Mouse (Mus musculus) heart, postnatal 14 days (tissue): ENCODE data around the gene Gatad1. TPM values are rescaled to one million over a fixed set of nuclear protein-coding genes. Genes with fewer than 3 reads are reported as not detected.
"Not testable (repeated sequence)": the region's sequence is repeated elsewhere in the genome, so short reads cannot be mapped to it uniquely, and the experiment has no call there.

Experiments used
- DNase-seq, 2 experiments: peaks; one replicate each; pipeline ENCODE4 v3.0.0; 2021 to 2022
- intact Hi-C: fragments of 180-260 bp; cut with DNase I; formaldehyde crosslinking; loops from one replicate; pipeline ENCODE4 v1.15.1; 2025
- long read RNA-seq, 2 experiments: library from polyadenylated mRNA; stranded (forward); transcript quantifications; one replicate each; pipeline ENCODE4 v2.0.0; 2021
- total RNA-seq, 2 experiments: library from RNA; stranded (reverse); gene quantifications; 2 replicates each; pipeline ENCODE4 v1.2.3; 2021

Gene Gatad1
- 10 to 100 TPM; 80.3 to 85.6 TPM for total RNA-seq
- long read RNA-seq, experiment 1, transcript Gatad1-202 (4 exons, 1,278 nt), result minor isoform, 13 of 84 reads
- long read RNA-seq, experiment 1, transcript Gatad1-201 (5 exons, 2,545 nt), result major isoform, 53 of 84 reads
- long read RNA-seq, experiment 1, partial matches to known transcripts, result 9 of 84 reads
- long read RNA-seq, experiment 1, other reads (novel, unspliced or antisense), result 9 of 84 reads
- long read RNA-seq, experiment 2, transcript Gatad1-202 (4 exons, 1,278 nt), result minor isoform, 5 of 47 reads
- long read RNA-seq, experiment 2, transcript Gatad1-201 (5 exons, 2,545 nt), result major isoform, 31 of 47 reads
- long read RNA-seq, experiment 2, partial matches to known transcripts, result 6 of 47 reads
- long read RNA-seq, experiment 2, other reads (novel, unspliced or antisense), result 5 of 47 reads

GRCm38 (mm10) chr5:3657085-3657484, at the start of gene Gatad1:
Gatad1 (minus strand) TSS chr5:3657185.
- DNase-seq, result no peak
- intact Hi-C loops, result no loop called here

DNA sequence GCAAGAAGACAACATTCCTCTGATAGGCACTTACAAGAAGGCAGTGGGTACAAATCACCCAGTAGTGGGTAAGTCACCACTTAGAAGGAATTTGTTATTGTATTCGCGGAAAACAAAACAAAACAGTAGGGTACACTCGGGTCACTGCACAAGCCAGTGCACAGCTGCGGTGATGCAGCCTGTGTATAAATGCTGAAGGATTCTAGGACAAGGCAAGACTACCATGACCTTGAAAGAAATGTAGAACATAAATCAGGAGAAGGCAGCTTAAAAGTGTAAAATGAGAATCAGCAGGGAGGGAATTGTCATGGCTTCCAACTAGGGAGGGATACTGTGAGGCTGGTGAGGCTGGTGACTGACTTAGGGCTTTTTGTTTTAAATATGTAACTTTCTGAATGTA, 45.2 kb upstream of the Gatad1 start:
- intact Hi-C loops, result no loop called here
- no peak for DNase-seq

- intact Hi-C loops, result no loop called here
Measured at GRCm38 (mm10) chr5:3700025-3700424, 43.0 kb upstream of the Gatad1 start.

DNA sequence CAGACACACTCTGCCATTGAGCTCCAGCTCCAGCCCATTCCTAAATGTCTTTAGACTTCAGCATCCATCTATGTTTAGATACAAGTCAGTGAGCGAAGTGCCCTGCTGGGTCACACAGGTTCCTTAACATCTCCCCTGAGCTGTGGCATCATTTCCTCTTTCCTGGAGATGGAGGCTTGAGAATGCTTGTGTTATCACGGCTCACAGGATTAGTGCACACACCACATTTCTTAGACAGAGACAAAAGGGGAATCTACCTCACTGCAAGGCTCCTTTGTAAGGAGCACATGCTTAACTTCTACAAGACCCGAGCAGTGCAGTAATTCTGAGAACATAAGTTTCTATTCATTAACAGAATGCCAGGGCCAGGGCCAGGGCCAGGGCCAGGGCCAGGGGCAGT, 39.0 kb upstream of the Gatad1 start:
- no peak for DNase-seq
- intact Hi-C loops, result no loop called here

More at GRCm38 (mm10) chr5:3700025-3700424, 43.0 kb upstream of the Gatad1 start:
- DNase-seq, result no peak

DNA sequence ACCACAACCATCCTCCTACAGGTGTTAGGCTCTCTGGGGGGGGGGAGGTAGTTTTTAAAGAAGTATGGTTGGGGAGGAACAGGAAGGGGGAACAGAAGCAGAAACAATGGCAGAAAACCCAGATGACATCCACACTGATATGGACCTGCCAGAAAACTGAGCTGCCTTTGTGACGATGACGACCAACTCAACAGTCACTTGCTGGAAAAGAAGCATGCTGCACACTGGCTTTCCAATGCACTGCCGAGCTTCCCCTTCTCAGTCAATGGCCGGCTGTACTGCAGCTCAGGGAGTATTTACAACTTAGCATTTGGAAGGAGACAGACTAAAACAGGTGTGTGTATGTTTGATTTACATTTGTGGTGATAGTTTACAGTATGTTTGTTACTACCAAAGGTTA, 38.2 kb upstream of the Gatad1 start:
- intact Hi-C loops, result no loop called here
- no peak for DNase-seq

DNA sequence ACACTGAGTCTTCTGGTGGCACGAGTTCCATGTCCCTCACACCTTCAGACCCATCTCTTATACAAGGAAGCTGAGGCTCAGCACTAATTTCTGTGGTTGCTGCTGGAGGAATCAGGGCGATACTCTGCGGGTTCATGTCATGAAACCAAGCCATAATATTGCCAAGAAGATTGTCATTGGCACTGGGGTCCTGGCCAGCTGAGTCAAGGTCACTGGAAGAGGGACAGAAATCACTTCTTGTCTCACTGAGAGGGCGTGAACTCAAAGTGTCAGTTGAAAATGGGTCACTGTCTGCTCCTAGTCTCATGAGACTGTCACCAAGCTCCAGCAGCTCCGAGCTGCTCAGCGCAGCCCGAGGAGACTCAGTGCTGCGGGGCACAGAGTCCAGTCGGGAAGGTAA, 36.0 kb upstream of the Gatad1 start:
- intact Hi-C loops, result no loop called here
- no peak for DNase-seq

DNA sequence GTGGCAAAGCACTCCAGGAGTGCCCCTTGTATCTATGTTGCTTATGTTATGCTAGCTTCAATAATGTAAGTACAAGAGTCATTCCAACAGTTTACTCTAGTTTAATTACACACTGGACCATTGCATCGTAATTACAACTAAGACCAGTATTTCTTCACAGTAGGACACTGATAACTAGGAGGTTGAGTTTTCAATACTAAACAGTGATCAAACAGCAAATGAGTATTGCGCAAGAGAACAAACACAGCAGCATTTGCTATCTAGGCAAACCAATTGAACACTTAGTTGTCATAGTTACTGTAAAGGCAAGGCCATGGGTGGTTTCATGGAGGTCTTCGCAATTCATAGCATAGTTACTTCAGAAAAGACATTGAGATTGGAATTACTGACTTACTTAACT, 34.3 kb upstream of the Gatad1 start:
- intact Hi-C loops, result no loop called here
- no peak for DNase-seq

GRCm38 (mm10) chr5:3688298-3688697, 31.3 kb upstream of the Gatad1 start:
- DNase-seq, result no peak
- intact Hi-C loops, result no loop called here

GRCm38 (mm10) chr5:3669938-3670554, 13.1 kb upstream of the Gatad1 start:
- intact Hi-C loops, result no loop called here
- no peak for DNase-seq

DNA sequence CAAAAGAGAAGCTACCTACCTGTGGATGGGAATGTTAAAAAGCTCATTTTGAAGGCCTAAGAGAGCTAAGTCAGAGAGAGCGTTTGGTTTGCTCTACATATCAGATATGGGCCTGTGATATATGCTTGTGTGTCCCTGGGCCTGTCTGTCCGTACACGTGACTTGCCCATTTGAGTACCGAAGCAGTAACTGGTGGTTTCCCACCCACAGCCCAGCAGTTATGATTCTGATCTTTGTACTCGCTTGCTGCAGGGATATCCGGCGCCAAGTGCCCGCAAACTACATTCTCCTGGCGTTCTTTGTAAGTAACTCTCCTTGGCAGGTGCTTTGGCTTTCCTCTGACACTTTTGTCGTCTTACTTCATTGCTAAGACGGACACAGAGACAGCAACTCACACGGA, 9.6 kb upstream of the Gatad1 start:
- intact Hi-C loops, result no loop called here

DNA sequence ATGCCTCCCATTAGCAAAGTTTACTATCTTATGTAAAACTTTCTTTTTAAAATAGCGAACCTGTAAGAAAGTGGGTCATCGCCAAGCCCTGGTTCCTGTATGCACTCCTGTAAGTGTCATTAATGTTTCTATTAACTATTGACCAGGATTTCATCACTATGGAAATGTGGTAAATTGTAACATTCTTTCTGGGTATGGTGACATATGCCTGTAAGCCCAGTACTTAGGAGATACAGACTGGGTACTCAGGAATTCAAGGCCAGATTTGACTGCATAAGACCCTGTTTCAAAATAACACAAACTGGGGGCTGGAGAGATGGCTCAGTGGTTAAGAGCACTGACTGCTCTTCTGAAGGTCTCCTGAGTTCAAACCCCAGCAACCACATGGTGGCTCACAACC, 8.2 kb upstream of the Gatad1 start:
- intact Hi-C loops, result no loop called here
- DNase-seq, result no peak

More for the DNA sequence above, 9.6 kb upstream of the Gatad1 start:
- DNase-seq, result no peak

- intact Hi-C loops, result no loop called here
Measured at GRCm38 (mm10) chr5:3653801-3654200, 3.2 kb downstream of the Gatad1 start.

DNA sequence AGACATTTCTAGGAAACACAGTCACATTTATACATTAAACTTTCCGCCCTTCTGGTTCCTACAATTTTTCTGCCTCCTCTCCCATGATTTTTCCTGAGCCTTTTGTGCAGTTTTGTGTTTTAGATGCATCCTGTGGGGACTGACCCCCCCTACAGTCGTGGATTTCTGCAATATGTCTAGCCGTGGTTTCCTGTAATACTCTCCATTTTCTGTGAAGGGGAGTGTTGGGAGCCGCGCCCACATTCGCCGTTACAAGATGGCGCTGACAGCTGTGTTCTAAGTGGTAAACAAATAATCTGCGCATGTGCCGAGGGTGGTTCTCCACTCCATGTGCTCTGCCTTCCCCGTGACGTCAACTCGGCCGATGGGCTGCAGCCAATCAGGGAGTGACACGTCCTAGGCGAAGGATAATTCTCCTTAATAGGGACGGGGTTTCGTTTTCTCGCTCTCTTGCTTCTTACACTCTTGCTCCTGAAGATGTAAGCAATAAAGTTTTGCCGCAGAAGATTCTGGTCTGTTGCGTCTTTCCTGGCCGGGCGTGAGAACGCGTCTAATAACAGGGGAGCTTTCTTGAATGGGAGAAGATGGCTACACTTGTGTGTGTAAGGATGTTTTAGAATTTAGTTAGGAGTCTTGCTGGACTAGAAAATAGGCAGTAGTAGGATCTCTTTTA, 3.9 kb downstream of the Gatad1 start:
- intact Hi-C loops, DNase-seq: not testable (repeated sequence)

More at GRCm38 (mm10) chr5:3653801-3654200, 3.2 kb downstream of the Gatad1 start:
- DNase-seq, result no peak

DNA sequence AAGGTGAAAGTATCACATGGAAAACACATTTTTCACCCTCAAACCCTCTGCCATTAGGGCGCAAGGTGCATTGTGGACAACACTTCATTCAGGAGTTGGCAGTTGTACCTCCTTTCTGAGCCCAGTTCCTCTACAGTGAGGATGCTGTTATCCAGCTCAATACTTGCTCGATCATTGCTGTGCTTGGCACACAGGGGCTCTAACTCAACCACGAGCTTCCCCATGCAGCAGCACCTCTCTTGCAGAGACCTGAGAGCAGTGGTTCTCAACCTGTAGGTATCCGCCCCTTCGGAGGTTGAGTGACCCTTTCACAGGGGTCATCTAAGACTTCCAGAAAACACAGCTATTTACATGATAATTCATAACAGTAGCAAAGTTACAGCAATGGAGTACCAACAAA, 5.4 kb downstream of the Gatad1 start:
- no peak for DNase-seq
- intact Hi-C loops, result no loop called here

DNA sequence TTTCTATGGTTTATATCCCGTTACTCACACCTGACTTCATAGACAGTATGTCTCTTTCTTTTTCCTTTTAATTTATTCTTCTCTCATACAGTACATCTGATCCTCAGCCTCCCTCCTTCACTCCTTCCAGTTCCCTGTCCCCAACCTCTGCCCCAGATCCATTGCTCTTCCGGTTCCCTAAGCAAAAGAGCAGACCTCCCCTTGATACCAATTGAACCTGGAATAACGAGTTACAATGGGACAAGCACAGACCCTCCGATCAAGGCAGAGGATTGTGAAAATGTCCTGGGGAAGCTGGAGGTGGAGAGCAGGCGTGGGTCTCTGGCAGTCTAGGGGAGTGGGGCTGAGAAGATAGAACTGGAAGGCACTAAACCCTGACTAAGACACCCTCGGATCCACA, 6.1 kb downstream of the Gatad1 start, which contains the start of gene Tmbim7:
TSS of gene Tmbim7 (plus strand) at position 301 of the 400 bp plus-strand sequence.
- intact Hi-C loops, result no loop called here
- DNase-seq, result no peak

DNA sequence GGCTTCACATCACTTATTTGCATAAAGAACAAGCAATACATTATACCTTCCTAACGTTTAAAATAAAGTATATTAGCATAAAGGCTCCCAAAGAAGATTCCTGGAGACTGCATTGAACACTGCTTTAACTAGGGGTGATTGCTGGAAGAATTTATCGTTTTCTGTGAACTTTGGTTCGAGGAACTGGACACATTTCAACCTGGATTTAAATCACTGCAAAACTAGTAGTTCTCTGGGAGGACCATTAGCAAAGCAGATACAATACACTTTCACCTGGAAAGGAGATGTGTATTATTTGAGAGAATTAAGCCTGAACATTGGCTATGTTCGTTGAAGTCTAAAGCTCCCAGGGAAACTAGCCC, 8.2 kb downstream of the Gatad1 start:
- intact Hi-C loops, result loop anchor here (5.0 to 10.0 kb wide), 3 partner anchors 52 to 546 kb away; partner anchors contain the start of genes Mterf1b, Pex1 and Rbm48
- DNase-seq, result no peak

- DNase-seq, result no peak
- intact Hi-C loops, result loop anchor here (5.0 to 10.0 kb wide), 3 partner anchors 51 to 546 kb away; partner anchors contain the start of genes Mterf1b, Pex1 and Rbm48
Measured at GRCm38 (mm10) chr5:3648206-3648848, 8.7 kb downstream of the Gatad1 start.

DNA sequence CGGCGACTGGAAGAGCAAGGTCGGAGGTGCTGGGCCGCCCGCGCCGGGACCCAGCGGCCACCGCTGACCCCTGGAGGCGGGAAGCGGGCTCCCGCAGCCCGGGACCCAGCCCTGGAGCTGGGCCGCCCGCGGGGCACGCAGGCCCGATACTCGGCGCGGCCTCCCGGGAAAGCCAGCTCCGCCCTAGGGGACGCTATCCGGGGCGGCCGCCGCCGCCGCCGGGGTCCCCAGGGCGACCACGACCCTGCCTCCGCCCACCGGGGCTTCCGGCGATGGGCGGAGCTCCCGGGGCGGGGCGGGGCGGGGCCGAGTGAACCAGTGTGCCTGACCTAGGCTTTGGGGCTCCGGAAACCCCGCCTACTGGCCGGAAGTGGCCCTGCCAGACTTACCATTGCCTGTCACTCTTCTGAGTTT, 9.3 kb downstream of the Gatad1 start:
- peak; percentile 88 to 89 for DNase-seq
- intact Hi-C loops, result loop anchor here (2.0 to 10.0 kb wide), 4 partner anchors 50 to 547 kb away; partner anchors contain the start of genes Ankib1, Krit1, Mterf1b and Pex1

DNA sequence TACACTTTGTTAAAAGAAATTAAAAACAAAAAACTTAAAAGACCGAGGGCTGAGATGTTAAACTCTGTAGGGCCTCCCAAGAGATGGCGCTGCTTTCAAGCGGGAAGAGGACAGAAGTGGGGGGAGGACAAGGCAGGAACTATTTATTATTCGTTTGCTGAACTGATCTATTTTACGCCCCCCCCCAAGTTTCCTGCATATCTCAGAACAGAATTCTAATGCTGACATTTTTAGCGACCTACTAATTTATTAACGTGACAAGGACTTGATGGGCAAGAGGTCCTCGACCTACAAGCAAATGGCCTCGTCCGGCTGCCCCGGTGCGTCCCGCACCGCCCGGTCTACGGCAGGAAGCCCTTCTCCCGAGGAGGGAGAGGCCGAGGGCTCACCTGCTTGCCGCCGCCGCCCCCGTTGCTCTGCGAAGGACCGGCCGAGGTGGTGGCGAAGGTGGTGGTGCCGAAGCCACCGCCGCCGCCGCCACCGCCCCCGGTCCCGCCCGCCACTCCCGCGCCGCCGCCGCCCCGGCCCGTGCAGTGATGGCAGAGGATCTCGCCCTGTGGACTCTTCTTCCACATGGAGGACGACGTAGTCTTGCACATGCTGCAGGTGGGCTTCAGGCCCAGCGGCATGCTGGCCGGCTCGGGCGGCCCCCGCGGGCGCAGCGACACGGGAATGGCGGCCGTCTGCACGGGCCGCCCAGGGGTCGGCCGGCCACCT, 9.8 kb downstream of the Gatad1 start:
- intact Hi-C loops, result loop anchor here (2.0 to 10.0 kb wide), 4 partner anchors 50 to 548 kb away; partner anchors contain the start of genes Ankib1, Krit1, Mterf1b and Pex1
- peak; percentile 45 to 56 for DNase-seq

DNA sequence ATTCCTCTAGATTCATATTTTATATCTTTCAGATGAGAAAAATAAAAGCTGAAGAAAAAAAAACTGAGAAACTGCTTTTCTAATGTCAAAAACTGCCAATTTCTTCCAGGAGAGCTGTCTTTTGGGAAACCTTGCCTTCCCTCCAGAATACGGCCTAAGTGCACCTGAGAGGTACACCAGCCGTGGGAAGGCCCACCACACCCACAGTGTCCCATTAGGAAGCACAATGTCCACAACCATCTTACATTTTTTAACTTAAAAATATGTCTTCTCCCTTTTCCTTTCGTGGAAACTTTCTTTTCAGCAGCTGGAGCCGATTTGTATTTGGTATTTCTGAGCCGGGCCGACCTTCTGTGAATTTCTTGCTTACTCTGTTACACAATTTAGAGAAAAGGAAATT, 10.4 kb downstream of the Gatad1 start:
- intact Hi-C loops, result loop anchor here (2.0 to 10.0 kb wide), 4 partner anchors 49 to 548 kb away; partner anchors contain the start of genes Ankib1, Krit1, Mterf1b and Pex1
- DNase-seq, result no peak
